Mouse (Mus musculus): Measurements from ENCODE around the gene Kcnt2.

The Kcnt2 gene

DNA sequence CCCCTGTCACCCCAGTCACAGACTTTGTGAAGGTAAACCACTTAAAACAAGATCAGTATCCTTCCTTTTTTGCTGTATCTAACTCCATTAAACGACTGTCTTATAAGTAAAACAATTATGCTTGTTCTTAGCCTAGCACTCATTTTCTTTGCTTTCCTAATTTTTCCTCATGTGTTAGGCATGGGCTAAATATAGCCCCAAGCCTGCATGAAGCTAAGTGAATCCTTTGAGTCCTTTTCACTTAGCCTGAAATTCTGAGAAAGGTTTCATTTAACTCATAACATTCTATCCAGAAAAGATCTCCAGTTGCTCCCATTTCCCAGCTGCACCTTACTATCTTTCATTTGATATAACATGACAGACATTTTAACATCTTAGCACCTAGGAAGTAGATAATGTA, 127.6 kb downstream of the Kcnt2 start:
- DNase-seq (ENCODE audit: low spot score in 2 of 2): no peak

DNA sequence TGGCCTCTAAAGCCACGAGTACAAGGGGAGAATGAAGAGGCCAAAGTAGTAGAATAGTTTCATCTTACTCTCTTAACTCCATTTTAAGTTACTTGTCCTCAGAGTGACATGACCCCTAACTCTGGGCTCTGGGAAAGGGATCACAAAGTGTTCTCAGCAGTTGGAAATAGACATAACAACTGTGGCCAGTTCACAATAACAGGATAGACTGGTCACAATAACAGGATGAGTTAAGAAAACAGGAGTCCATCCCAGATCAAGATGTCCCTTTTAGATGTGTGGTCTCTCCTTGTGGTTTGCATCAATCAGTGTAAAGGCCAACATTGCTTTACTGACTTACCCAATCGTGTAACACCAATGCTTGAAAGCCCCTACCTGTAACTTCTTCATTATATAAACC, 132.8 kb downstream of the Kcnt2 start:
- DNase-seq (ENCODE audit: low spot score in 2 of 2): no peak

DNA sequence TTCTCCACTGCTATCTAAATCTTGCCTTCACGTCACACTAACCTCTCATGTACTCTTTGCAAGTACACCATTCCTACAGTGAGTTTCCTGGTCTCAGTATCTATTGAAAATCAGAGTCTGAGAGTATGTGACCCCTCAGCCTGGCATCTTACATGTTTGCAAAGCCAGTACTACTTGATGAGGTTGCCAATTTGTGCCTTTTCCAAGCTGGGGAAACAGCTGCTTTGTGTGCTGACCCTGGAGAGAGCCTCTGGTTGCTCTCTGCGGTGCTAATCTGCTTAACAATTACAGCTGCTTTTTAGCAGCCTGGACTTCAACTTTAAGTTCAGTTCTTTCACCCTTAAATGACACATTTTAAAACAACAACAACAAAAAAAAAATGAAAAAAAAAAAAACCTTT, 133.6 kb downstream of the Kcnt2 start:
- DNase-seq (ENCODE audit: low spot score in 2 of 2): no peak

DNA sequence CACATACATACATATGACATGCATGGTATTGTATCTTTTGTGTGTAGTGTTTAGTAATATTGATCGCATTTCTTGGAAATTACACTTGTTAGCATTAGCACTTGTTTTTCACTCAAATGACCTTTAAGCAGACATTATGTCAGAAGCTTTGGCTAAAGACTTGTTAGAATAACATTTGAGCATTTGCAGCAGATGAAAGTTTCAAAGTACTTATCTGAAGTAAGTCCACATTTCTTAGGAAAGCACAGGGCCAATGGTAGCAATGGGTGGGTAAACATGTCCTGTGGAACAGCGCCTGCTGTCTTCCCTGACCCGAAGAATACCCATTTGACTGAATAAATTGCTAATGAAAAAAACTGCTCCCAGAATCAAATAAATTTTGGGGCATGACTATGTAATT, 135.1 kb downstream of the Kcnt2 start:
- no peak for DNase-seq (ENCODE audit: low spot score in 2 of 2)

DNA sequence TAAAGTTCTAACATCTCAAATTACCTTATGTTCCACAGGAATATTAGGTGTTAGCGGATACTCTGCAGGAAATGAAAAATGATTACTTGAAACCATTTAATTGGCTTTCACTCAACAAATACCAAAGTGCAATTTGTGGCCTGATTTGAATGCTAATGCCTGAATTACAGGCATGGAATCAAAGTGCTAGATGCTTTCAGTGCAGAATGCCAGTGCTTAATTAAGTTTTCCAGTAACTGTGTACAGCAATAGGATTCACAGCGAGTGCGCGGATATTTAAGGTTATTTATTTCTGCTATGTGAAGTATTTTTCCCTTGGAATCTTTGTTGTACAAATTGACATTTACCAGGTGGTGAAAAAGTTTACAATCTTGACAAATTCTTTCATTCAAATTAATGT, 144.3 kb downstream of the Kcnt2 start:
- DNase-seq (ENCODE audit: low spot score in 2 of 2): no peak

DNA sequence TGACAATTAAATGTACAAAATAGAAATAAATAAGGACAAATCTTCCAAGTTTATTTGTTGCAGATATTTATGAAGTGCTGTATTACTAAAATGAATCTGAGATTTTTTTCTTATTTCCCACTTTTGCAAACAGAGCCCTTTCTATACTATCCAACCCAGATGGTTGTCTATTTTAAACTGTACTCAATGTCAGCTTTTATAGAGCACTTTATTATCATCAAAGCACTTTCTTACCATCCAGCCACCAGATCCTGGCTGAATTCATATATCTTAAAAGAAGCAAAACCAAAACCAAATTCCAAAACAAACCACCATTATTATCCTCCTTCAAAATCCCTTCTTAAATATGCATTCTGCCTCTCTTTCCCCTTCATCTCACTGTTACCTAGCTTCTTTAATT, 151.8 kb downstream of the Kcnt2 start:
- DNase-seq (ENCODE audit: low spot score in 2 of 2): no peak

DNA sequence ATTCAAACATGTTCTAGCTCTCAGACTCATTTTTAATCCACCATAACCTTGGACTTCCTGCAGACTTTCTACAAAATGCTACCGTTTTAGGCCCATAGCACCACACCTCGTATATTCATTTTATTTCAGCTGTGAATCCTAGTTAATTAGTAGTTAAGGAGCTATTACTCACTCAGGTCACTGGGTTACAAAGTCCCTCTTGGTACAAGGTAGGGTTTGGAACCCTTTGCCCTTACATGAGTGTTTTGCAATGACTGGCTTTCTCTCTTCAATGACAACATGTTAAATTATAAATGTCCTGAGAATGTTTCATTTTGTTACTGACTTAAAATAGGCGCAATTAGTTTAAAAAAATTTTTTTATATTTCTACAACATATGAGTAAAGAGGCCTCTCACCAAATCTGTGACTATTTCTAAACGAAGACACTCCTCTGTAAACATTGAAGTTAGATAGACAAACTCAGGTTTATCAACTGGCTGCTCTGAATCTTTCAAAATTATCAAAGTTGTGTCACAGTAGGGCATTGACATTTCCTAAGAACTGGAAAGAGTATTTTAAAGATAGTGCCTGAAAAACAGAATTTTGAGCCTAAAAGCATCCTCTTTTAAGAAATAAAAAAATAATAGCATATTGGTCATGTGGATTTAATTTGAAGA, 160.8 kb downstream of the Kcnt2 start:
- DNase-seq (ENCODE audit: low spot score in 2 of 2): no peak

DNA sequence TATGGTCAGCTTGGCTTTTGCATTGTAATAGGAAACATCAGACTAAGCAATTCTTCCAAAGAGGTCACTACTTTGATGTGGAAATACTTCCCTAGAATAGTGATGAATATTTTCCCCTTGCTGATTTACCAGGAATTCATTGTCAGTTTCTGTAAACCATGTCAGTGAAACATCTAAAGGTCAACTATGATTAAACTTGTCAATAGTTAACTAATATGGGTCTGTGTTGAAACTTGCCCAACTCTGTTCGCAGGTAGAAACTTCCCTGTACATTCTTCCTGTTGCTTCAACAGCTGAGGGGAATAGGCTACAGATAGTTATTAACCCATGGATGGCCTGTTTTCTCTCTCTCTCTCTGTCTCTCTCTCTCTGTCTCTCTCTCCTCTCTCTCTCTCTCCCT, 169.8 kb downstream of the Kcnt2 start:
- DNase-seq (ENCODE audit: low spot score in 2 of 2): no peak

DNA sequence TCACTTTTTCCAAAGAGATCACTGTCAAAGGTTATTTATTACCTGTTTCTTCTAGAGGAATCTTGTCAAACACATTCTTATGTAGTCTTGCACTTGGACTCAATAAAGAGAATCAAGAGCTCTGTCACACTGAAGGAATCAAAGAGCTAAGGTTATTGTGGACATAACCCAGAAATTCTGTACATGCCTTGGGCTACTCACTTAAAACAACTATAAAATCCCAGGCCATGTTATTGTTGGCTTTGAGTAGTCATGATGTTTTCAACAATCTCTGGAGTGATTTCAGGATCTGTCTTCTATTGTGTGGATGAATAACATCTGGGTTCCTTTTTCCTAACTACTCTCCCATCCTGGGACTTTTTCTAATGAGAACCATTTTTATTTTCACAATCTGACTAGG, 177.0 kb downstream of the Kcnt2 start:
- no peak for DNase-seq (ENCODE audit: low spot score in 2 of 2)

DNA sequence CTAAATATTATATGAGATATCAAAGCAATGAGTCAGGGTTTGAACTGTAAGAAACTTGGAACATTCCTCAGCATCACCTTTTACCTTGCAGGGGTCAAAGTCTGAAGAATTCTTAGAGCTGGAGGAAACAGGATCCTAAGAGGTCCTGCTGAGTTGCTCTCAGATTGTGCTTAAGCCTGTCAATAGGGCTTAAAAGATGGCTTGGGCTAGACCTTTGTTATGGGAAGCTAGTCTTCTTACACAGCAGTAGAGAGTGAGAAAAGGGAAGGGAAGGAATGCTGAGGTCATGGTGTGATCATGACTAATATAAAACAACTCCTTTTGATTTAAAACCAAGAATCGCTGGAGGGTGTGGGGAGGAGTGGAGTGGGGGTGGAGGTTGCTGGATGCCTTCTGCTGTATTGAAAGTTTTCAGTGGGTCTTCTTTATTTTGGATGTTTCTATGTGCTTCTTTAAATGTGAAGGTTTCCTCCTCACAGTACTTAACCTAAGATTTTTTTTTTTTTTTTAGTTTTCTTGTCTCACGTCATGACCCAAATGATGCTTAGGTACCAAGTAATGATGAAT, 183.4 kb downstream of the Kcnt2 start:
- no peak for DNase-seq (ENCODE audit: low spot score in 2 of 2)

DNA sequence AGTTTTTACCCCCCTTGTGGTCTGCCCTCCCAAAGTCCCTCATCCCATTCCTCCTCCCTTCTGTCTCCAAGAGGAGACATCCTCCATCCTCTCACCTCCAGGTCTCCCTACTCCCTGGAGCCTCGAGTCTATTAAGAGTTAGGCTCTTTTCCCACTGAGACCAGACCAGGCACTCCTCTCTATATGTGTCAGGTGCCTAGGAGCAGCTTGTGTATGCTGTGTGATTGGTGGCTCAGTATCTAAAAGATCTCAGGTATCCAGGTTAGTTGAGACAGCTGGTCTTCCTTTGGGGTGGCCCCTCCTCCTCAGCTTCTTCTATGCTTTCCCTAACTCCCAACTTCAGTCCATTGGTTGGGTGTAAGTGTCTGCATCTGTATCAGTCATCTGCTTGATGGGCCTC, 186.1 kb downstream of the Kcnt2 start:
- no peak for DNase-seq (ENCODE audit: low spot score in 2 of 2)

DNA sequence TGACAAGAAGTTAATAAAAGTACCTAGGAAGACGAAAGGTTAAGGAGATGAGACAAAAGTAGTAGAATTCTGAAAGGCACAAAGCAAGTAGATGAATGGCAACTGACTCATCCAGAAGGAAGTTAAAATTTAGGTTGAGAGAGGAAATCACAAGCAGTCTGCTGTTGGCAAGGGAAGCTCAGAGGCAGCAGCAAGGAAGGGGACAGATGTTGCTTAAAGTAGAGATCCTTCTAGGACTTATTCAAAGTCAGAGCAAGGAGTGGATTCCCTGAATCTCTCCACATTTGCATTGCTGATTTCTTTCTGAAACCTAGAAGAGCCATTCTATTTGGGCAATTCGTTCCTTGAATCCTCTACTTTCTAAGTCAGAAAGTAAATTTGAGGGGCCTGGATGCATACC, 188.8 kb downstream of the Kcnt2 start:
- DNase-seq (ENCODE audit: low spot score in 2 of 2): no peak

DNA sequence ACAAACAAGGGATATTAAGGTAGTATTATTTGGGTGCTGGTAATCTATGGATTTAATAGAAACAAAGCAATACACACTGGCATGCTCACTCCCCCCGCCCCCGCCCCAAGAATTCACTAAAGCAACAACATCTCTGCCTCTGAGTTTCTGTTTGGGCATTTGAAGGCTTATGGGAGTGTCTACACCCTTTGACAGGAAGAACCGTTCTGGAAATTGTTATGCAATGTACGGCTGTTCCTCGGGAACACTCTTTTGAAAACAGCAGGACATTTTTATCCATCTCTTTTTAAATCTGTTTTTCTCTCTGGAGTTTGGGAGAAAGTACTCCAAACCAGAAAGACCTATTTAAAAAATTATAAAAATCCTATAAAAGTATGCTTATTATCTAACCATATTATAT, 192.2 kb downstream of the Kcnt2 start:
- no peak for DNase-seq (ENCODE audit: low spot score in 2 of 2)

DNA sequence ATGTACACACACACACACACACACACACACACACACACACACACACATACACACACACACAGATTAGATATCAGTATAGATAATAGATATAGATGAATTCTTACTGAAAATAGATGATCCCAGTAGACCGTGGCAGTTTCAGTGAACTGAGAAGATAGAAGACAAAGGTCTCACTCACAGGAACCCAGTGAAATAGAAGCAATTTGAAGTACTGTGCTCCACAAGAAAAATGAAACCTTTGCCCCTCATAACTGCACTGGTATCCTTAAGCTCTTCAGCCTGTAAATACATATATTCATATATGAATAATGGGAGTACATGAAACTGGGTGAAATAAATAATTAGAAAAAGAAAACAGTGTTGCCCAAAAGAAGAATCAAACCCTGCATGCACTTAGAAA, 197.9 kb downstream of the Kcnt2 start:
- no peak for DNase-seq (ENCODE audit: low spot score in 2 of 2)

DNA sequence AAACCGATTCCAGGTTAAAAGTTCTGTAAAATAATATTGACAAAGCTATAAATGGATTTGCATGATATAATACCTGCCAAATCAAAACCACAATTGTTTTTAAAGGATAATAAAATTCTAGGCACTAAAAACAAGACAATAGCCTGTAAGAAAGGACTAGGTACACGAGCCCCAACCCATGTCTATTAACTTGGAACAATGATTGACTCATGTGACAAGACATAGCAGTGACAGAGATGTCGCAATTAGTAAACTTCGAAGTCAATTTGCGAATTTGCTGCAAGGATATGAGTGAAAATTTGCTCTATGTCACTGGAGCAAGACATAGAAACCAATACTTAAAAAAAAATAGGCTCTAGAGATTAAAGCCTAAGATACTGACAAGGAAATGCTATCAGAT, 198.4 kb downstream of the Kcnt2 start:
- DNase-seq (ENCODE audit: low spot score in 2 of 2): no peak

DNA sequence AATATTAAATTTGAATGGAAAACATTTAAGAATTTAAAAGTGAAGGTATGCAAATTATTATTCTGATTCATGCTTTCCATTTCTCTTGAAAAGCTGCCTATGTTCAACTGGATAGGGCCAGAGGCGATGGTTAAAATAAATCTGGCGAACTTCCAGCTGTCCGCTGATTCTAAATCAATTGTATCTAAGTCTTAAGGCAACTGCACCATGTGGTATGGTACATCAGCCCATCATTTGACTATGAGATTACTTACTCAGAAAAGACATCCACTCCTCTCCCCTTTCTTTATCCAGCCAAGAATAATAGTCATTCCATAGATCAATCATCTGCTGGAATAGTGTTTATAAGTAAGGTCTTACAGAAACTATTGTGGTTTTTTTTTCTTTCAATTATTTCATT, 205.5 kb downstream of the Kcnt2 start:
- DNase-seq (ENCODE audit: low spot score in 2 of 2): no peak

DNA sequence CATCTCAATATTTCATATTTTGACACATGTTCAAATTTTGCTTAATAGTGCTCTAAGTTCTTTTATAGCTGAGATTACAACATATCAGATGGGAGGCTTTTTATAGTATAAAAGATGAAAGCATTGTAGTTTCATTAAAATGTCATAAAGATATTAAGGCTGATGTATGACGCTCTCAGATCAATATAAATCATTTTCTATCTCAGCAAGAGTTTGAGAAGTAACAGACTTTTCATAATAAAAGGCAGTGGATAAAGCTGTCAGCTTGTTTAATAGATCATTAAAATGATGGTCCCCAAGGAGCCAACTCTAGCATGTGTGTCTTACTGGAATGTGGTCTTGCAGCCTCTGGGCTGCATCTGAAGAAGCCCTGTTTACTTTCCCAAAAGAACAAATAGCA, 206.0 kb downstream of the Kcnt2 start:
- no peak for DNase-seq (ENCODE audit: low spot score in 2 of 2)

DNA sequence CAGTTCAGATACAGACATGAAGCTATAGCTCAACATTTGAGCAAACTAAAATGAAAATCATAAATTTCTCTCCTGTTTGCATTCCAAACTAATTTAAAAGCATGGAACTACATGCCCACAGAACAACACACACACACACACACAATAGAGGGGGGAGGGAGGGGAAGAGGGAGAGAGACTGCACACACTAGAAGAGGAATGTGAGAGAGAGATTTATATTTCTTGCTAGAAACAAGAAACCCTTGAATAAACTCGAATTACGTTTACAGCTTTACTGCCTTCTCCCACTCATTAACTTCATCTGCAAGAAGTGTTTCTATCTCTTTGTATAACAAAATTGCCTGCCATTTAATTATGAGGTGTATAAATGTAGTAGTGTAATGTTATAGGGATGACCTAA, 209.9 kb downstream of the Kcnt2 start:
- no peak for DNase-seq (ENCODE audit: low spot score in 2 of 2)

DNA sequence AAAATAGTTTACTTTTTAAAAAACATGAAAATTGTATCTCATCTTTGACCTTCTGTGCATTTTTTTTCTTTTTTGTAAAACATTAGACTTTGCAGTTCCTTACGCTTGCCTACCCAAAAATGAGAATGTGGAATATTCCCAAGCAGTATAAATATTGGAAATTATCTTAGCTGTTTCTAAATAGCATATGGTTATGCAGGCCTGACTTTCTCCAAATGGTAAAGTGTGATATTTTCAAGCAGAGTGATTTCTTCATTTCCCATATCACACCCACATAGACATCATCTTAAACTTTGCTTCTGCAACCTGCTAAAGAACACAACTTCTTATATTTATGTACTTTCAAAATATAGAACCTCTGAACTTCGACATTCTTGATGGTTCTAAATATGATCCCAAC, 210.9 kb downstream of the Kcnt2 start:
- DNase-seq (ENCODE audit: low spot score in 2 of 2): no peak

DNA sequence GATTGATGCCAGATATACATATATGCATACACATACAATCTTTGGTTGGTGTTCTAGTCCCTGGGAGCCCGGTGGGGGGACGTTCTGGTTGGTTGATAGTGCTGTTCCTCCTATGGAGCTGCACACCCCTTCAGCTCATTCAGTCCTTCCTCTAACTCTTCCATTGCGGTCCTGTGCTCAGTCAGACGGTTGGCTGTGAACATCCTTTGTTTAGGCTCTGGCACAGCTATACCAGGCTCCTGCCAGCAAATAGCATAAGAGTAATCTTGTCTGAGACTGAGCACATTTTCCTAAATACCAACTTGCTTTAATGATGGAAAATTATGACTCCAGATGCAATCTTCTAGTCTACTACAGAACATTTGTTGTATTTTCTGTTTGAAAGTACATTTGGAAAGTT, 222.4 kb downstream of the Kcnt2 start:
- DNase-seq (ENCODE audit: low spot score in 2 of 2): no peak

DNA sequence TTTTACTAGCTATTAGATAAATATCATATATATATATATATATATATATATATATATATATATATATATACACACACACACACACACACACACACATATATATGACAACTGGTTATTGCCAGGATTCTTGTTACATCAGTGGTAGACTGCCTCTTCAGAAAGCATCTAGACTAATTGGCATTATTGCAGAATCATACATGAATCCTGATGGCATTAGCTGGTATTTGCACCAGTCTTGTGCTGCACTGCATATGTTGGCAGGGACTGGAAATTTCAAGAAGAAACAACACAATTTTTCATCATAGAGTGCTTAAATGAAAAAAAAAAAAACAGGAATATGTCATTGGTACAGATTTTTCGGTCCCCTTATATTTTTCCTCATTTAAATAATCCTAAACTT, 223.6 kb downstream of the Kcnt2 start:
- no peak for DNase-seq (ENCODE audit: low spot score in 2 of 2)

DNA sequence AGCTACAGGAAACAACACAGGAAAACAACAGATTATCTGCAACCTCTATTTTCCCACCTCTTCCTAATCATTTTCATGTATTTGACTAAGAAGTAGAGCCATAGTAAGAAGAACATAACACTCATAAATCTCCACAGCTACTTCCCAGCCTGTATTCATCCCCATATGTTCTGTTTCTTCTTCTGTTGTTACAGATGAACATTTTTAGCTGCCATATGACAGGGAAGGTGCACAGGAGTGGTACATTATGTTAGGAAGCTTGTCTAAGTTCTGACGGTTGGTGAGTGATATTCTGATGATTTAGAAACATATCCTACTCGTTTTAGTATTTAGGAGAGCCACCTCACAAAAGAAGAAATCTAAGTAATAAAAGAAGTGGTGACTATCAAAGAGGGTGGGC, 231.0 kb downstream of the Kcnt2 start:
- DNase-seq (ENCODE audit: low spot score in 2 of 2): no peak

DNA sequence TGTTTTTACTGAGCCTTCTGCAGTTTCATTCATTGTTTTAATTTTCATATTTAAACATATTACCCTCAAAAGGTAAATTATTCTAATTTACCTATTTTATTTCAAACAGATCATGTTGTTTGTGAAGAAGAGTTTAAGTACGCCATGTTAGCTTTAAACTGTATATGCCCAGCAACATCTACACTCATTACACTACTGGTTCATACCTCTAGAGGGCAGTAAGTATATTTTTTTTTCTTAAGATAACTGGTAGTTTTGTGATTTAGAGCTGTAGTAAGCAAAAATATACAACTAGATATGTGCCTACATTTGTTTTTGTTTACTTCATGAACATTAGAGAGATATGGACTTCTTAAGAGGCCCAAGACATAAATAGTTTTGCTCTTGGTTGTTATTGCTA, 238.1 kb downstream of the Kcnt2 start:
- no peak for DNase-seq (ENCODE audit: low spot score in 2 of 2)

DNA sequence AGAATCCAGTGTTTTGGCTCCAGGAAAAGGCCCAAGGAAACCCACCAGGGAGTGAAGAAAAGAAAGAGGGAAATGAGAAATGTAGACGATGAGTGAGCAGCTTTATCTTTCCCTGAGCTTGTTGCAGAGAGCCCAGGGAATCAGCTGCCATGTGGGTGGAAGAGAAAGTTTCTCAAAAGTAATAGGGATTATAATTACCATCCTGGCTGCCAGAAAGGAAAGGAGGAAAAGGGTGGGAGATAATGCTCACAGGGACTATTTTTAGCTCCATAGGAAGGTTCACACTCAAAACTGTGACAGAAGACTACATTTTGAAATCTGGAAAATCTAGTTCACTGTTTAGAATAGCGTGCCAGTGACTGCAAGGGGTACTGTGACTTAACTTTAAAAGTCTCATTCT, 243.9 kb downstream of the Kcnt2 start:
- DNase-seq (ENCODE audit: low spot score in 2 of 2): no peak

Data from spleen, postnatal 36 days (tissue).